Mouse (Mus musculus) myocyte (in vitro differentiated cells): ENCODE measurements around the gene Fcer1g. TPM values are rescaled to one million over a fixed set of nuclear protein-coding genes. Genes with fewer than 3 reads are reported as not detected.

Source experiments
- H3K27me3 ChIP-seq: one replicate; pipeline ENCODE4 v1.6.1; 2011; ENCODE audit not compliant: control insufficient read depth, insufficient read depth, insufficient read length
- H3K36me3 ChIP-seq: one replicate; pipeline ENCODE4 v1.6.1; 2011; ENCODE audit not compliant: control insufficient read depth, insufficient read depth
- H3K4me2 ChIP-seq: one replicate; pipeline ENCODE4 v1.6.1; 2011; ENCODE audit warnings: low read depth, control low read depth
- H3K4me3 ChIP-seq: one replicate; pipeline ENCODE4 v1.5.1; 2011; ENCODE audit warnings: mild to moderate bottlenecking, control low read depth, moderate library complexity
- H3K79me2 ChIP-seq: one replicate; pipeline ENCODE4 v1.6.1; 2011; ENCODE audit not compliant: control insufficient read depth, insufficient read depth
- H3ac ChIP-seq: one replicate; pipeline ENCODE4 v1.6.1; 2011; ENCODE audit not compliant: control insufficient read depth, insufficient read length
- CEBPB ChIP-seq: IDR thresholded peaks from 2 replicates; pipeline ENCODE4 v1.6.1; 2011; ENCODE audit warnings: mild to moderate bottlenecking, moderate library complexity; ENCODE audit not compliant: poor library complexity, insufficient read depth, severe bottlenecking
- E2F4 ChIP-seq: IDR thresholded peaks from one replicate; pipeline ENCODE4 v1.6.1; 2011; ENCODE audit warnings: mild to moderate bottlenecking, control low read depth, moderate library complexity; ENCODE audit not compliant: insufficient read depth
- MAX ChIP-seq: IDR thresholded peaks from one replicate; pipeline ENCODE4 v1.6.1; 2011; ENCODE audit warnings: low read depth, mild to moderate bottlenecking, control low read depth
- MYOD1 ChIP-seq, 3 experiments: IDR thresholded peaks; one replicate each; pipeline ENCODE4 v1.6.1; 2011; ENCODE audit warnings: control low read depth in 2 of 3, low read depth in 2 of 3, mild to moderate bottlenecking in 2 of 3, moderate library complexity in 1 of 3; ENCODE audit not compliant: insufficient read length in 2 of 3, control insufficient read depth in 1 of 3
- MYOG ChIP-seq, 3 experiments: IDR thresholded peaks; one replicate each; pipeline ENCODE4 v1.6.1; 2011; ENCODE audit warnings: control low read depth in 2 of 3, low read depth in 2 of 3, mild to moderate bottlenecking in 2 of 3; ENCODE audit not compliant: insufficient read length in 2 of 3, control insufficient read depth in 1 of 3, insufficient read depth in 1 of 3
- POLR2A ChIP-seq: IDR thresholded peaks from one replicate; pipeline ENCODE4 v1.6.1; 2011; ENCODE audit warnings: low read depth, mild to moderate bottlenecking, control low read depth, moderate library complexity; ENCODE audit not compliant: insufficient read length
- POLR2AphosphoS2 ChIP-seq: IDR thresholded peaks from one replicate; pipeline ENCODE4 v1.6.1; 2011; ENCODE audit warnings: low read depth, control low read depth; ENCODE audit not compliant: insufficient read length
- REST ChIP-seq: IDR thresholded peaks from one replicate; pipeline ENCODE4 v1.6.1; 2011; ENCODE audit warnings: mild to moderate bottlenecking, control low read depth, moderate library complexity; ENCODE audit not compliant: insufficient read depth, insufficient read length
- SRF ChIP-seq: IDR thresholded peaks from one replicate; pipeline ENCODE4 v1.6.1; 2011; ENCODE audit warnings: low read depth; ENCODE audit not compliant: control insufficient read depth, insufficient read length
- TCF12 ChIP-seq: IDR thresholded peaks from one replicate; pipeline ENCODE4 v1.6.1; 2011; ENCODE audit warnings: mild to moderate bottlenecking, control low read depth; ENCODE audit not compliant: poor library complexity, insufficient read depth, severe bottlenecking
- TCF3 ChIP-seq: IDR thresholded peaks from one replicate; pipeline ENCODE4 v1.6.1; 2011; ENCODE audit warnings: low read depth, control low read depth; ENCODE audit not compliant: insufficient read length
- USF1 ChIP-seq: IDR thresholded peaks from one replicate; pipeline ENCODE4 v1.6.1; 2011; ENCODE audit warnings: low read depth, mild to moderate bottlenecking, control low read depth, moderate library complexity
- polyA plus RNA-seq: library from polyadenylated mRNA; unstranded; fragments of >200 nt; fragmentation: generic; extraction: Trizol; gene quantifications from one replicate; pipeline ENCODE4 v1.2.1, GENCODE M21; 2012; ENCODE audit warnings: missing spikeins

The Fcer1g gene
- polyA plus RNA-seq, 1 experiment, result not detected

DNA sequence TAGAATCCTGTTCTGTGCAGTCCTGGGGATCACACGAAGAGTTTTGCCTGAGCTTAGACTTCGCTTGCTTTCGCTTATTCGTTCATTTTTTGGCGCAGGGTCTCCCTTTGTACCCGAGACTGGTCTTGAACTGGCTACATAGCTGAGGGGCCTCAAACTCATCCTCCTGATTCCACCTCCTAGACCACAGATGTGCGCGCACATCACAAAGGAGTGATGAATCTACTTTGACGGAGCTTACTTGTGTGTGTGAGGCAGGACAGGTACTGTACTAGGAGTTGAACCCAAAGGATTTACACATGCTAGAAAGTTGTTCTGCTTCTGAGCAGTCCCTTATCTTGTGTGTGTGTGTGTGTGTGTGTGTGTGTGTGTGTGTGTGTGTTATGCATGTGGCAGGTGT is 43.3 kb downstream of the Fcer1g start:
- H3K4me3 ChIP-seq, result no peak overlapping the region
- H3K36me3 ChIP-seq, result no peaks in the 10 kb centered on the region
- TF ChIP-seq TCF3 (no peak), REST (no peak), CEBPB (no peak), USF1 (no peak), SRF (no peak), MAX (no peak), E2F4 (no peak), POLR2A (no peak), TCF12 (no peak), MYOD1 (IDR thresholded peaks at IDR 0.05; ENCODE audit: control insufficient read depth in 1 of 3, insufficient read length in 2 of 3, low read depth in 2 of 3) (no peak), POLR2AphosphoS2 (no peak), MYOG (IDR thresholded peaks at IDR 0.05; ENCODE audit: control insufficient read depth in 1 of 3, insufficient read depth in 1 of 3, insufficient read length in 2 of 3, low read depth in 2 of 3) (no peak)
- H3ac ChIP-seq, result no peak overlapping the region
- no peak overlapping the region for H3K4me2 ChIP-seq
- no peaks in the 10 kb centered on the region for H3K79me2 ChIP-seq
- no peaks in the 10 kb centered on the region for H3K27me3 ChIP-seq

- Histone ChIP-seq H3K27me3 (no peaks in the 10 kb centered on the region), H3K4me2 (no peak overlapping the region), H3ac (no peak overlapping the region), H3K36me3 (no peaks in the 10 kb centered on the region), H3K79me2 (no peaks in the 10 kb centered on the region), H3K4me3 (no peak overlapping the region)
- TF ChIP-seq CEBPB (no peak), MAX (no peak), POLR2AphosphoS2 (no peak), TCF3 (no peak), USF1 (no peak), REST (no peak), POLR2A (no peak), MYOD1 (IDR thresholded peaks at IDR 0.05; ENCODE audit: control insufficient read depth in 1 of 3, insufficient read length in 2 of 3, low read depth in 2 of 3) (no peak), SRF (no peak), MYOG (IDR thresholded peaks at IDR 0.05; ENCODE audit: control insufficient read depth in 1 of 3, insufficient read depth in 1 of 3, insufficient read length in 2 of 3, low read depth in 2 of 3) (no peak), E2F4 (no peak), TCF12 (no peak)
Observed at GRCm38 (mm10) chr1:171189476-171190114, 44.6 kb downstream of the Fcer1g start.

- H3K4me3 ChIP-seq, result no peak overlapping the region
- no peak for TF ChIP-seq CEBPB
- no peak for TF ChIP-seq TCF12
- no peak for TF ChIP-seq MAX
- no peak for TF ChIP-seq TCF3
- no peaks in the 10 kb centered on the region for H3K79me2 ChIP-seq
- no peaks in the 10 kb centered on the region for H3K36me3 ChIP-seq
- no peak overlapping the region for H3K4me2 ChIP-seq
- H3K27me3 ChIP-seq, result no peaks in the 10 kb centered on the region
- no peak overlapping the region for H3ac ChIP-seq
Observed at GRCm38 (mm10) chr1:171189046-171189445, 45.1 kb downstream of the Fcer1g start.

DNA sequence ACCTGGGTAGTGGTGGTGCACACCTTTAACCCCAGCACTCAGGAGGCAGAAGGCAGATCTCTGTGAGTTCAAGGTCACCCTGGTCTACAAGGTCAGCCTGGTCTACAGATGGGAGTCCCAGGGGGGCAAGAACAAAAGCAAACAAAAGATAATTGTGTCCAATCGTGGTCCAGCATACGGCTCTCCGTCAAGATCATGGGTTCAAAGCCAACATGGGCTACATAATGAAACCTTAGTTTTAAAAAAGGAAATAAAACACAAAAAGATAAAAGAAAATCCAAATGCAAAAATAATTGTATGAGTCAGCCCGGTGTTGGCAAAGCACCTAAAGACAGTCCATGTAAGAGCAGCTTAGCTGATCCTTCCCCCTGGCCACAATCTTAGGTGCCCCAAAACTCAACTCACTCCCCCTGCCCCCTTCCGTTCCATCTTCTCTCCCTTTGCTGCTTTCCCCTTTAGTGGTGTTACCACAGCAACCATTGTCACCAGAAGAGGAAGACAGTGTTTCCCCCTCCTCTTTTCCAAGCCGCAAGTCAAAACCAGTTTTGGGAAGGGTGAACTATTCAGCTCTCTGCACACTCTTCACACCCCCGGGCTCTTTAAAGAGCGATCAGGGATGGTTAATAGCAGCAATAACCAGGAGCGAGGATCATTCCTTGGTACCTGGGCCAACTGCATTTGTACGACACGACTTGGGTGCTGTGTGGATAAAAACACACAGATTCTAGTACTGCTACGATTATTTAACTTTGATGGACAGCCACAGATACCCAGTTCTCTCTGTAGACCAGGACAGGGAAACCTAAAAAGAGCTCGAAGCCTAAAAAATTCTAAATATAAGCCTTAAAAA is 46.1 kb downstream of the Fcer1g start:
- H3K36me3 ChIP-seq, result no peaks in the 10 kb centered on the region
- TF ChIP-seq REST, result no peak
- no peak for TF ChIP-seq MAX
- no peak for TF ChIP-seq E2F4
- TF ChIP-seq SRF, result no peak
- TF ChIP-seq POLR2A, result no peak
- TF ChIP-seq TCF3, result no peak
- no peaks in the 10 kb centered on the region for H3K79me2 ChIP-seq
- H3K27me3 ChIP-seq, result no peaks in the 10 kb centered on the region
- H3ac ChIP-seq, result no peak overlapping the region
- no peak overlapping the region for H3K4me2 ChIP-seq
- H3K4me3 ChIP-seq, result no peak overlapping the region

- Histone ChIP-seq H3K4me2 (no peak overlapping the region), H3K27me3 (no peaks in the 10 kb centered on the region), H3ac (no peak overlapping the region), H3K36me3 (no peaks in the 10 kb centered on the region), H3K4me3 (no peak overlapping the region), H3K79me2 (no peaks in the 10 kb centered on the region)
- TF ChIP-seq CEBPB, result no peak
- TF ChIP-seq E2F4, result no peak
- TF ChIP-seq TCF3, result no peak
- no peak for TF ChIP-seq SRF
- TF ChIP-seq MAX, result no peak
- TF ChIP-seq USF1, result no peak
- TF ChIP-seq POLR2AphosphoS2, result no peak
- TF ChIP-seq TCF12, result no peak
- TF ChIP-seq MYOG (IDR thresholded peaks at IDR 0.05; ENCODE audit: control insufficient read depth in 1 of 3, insufficient read depth in 1 of 3, insufficient read length in 2 of 3, low read depth in 2 of 3), result no peak
- TF ChIP-seq MYOD1 (IDR thresholded peaks at IDR 0.05; ENCODE audit: control insufficient read depth in 1 of 3, insufficient read length in 2 of 3, low read depth in 2 of 3), result no peak
- TF ChIP-seq POLR2A, result no peak
- no peak for TF ChIP-seq REST
Observed at GRCm38 (mm10) chr1:171185655-171186054, 48.5 kb downstream of the Fcer1g start.
